Mouse (Mus musculus) granulocyte monocyte progenitor cell, adult 5-6 weeks (primary cell): Measurements from ENCODE around the gene Cetn3. TPM values are rescaled to one million over a fixed set of nuclear protein-coding genes. Genes with fewer than 3 reads are reported as not detected.
A peak's percentile ranks its signal among the peaks of the same experiment; 100 is the strongest.

ENCODE experiments used
- ATAC-seq: replicated peaks from 2 replicates; pipeline ENCODE4 v1.8.0; 2016; ENCODE audit warnings: mild to moderate bottlenecking, moderate TSS enrichment, inconsistent platforms; ENCODE audit not compliant: poor library complexity, severe bottlenecking
- total RNA-seq, 2 experiments: library from RNA; stranded (forward) in 1 of 2; stranded (reverse) in 1 of 2; fragments of 200-712, 200-1000 nt in 1 of 2; fragments of >200 nt in 1 of 2; fragmentation: Nextera tagmentation in 1 of 2; gene quantifications; 2 replicates each; pipeline ENCODE4 v1.2.3; 2014 to 2017

The Cetn3 gene
- total RNA-seq (2014; fragmentation: Nextera tagmentation) (212 and 216 TPM in 2 replicates), total RNA-seq (2017) (538 and 660 TPM in 2 replicates)

DNA sequence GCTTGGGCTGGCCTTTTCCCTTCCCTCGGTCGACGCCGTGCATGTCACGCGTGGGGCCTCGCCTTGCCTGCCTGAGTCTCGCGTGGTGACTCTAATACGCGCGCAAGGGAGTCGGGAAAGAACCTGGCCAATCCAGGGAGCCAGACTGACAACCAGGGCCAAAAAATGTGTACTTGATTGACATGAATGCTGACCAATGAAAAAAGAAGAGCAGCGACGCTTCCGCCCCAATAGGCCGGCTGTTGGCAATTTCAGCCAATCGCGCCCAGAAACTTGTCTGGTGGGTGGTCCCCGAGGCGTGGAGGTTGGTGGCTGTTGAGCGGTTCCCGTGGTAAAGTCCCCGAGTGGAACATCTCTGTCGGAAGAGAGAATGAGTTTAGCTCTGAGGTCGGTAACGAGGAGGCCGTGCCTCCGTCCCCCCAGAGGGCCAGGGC lies at the start of gene Cetn3:
Gene Cetn3 (plus strand): TSS at position 107 of the 434 bp plus-strand sequence.
- peak; percentile 76 for ATAC-seq

- no peak for ATAC-seq
Observed at GRCm38 (mm10) chr13:81736606-81737005, 46.3 kb upstream of the Cetn3 start.

GRCm38 (mm10) chr13:81740898-81741297 lies 42.0 kb upstream of the Cetn3 start:
- peak; percentile 97 for ATAC-seq

GRCm38 (mm10) chr13:81743391-81744091 lies 39.3 kb upstream of the Cetn3 start:
- ATAC-seq: no peak

DNA sequence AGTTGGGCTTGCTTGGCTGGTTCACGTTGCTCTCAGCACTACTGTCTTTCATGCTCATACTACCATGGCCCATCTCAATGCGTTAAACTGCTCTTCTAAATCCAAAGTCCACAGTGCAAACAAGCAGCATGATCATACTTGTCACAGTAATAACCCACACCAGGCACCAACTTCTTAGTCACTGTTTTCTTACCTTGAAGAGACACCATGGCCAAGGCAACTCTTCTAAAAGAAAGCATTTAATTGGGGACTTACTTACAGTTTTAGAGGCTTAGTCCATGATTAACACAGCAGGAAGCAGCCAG lies 38.8 kb upstream of the Cetn3 start:
- no peak for ATAC-seq

DNA sequence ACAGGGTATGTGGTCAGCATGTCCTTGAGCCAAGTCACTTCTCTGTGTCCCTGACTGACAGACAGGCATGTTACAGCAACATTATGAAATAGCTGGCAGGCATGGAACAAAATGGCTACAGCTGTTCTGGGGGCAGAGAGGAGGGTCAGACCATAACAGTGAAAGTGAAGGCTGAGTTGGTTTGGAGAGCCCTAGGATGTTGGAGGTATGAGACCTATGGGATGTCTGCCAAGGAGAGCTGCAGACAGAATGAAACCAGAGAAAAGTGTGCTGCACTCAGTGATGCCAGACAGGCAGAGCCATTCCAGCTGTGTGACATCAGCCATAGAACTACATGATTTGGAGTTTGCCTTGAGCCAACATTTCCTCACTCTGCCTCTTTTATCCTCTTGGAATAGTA lies 28.0 kb upstream of the Cetn3 start:
- ATAC-seq: no peak

- ATAC-seq: peak; percentile 40; the same call in 1 of the 2 replicates
Observed at GRCm38 (mm10) chr13:81755324-81755723, 27.6 kb upstream of the Cetn3 start.

DNA sequence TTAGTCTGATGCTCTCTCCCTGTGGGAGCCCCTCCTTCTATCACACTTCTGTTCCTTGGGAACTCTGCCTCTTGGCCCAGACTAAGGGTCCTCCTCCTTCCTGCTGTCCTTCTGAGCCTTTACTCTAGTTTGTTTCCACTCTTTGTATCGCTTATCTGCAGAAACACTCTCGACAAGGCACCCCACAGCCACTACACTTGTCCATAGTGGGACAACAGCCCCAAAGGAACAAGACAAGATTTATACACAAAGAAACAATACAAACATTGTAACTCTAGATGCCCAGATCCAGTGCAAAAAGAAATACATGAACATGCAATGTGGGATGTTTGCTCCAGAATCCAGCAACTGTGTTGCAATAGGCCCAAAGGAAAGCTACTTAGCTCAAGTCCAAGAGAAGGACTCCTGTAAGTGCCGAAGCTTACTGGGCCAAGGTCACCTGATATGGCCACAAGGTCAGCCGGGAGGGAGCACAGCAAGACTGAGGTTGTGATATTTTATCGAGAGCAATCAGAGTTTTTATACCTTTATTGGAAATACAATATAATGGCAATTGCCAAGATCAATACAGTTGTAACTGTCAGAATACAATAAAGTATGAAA lies 25.7 kb upstream of the Cetn3 start:
- ATAC-seq: no peak

GRCm38 (mm10) chr13:81760379-81760778 lies 22.5 kb upstream of the Cetn3 start:
- ATAC-seq: peak; percentile 76

DNA sequence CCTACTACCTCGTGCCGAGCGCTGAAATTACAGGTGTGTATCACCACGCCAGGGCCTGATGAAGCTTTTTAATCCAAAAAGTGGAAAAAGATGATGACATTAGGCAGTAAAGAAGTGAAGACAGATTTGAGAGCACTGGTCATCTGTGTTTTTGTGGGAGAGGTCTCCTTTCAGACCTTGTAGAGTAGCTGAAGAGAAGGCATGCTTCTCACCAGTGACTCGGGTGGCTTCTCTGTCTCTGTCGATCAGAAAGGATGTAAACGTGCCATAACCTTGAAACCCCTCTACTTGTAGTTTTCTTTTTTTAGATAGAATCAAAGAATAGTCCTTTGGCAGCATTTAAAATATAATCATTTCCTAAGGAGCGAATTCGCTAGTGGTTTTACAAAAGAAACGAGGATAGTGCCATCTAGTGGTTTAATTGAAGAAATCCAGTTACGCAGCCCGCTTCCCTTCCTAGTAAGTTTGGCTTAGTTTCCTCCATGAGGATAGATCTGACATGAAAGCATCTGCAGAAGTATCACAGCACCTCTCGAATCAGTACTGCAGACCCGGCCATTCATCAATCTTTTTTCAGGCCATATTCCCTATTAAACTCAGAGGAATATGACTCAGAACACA lies 21.2 kb upstream of the Cetn3 start:
- ATAC-seq: peak; percentile 77

DNA sequence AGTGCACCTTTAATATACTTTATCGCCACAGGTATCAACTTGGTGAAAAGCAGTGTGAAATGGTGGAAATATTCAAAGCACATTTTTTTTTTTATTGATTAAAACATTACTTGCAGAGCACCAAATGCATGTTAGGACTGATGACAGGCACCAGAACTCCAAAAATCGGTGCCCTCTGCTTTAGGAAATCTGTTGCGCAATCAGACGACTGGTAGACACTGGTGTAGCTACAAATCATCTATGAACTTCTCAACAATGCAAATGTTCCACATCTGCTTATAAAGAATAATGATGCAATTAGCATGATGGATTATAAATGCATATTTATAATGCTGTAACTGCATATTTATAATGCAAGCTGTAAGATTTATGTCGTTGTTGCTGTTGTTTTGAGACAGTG lies 18.7 kb upstream of the Cetn3 start:
- no peak for ATAC-seq

- ATAC-seq: peak; percentile 72
Observed at GRCm38 (mm10) chr13:81767038-81767659, 15.7 kb upstream of the Cetn3 start.

GRCm38 (mm10) chr13:81776217-81776616 lies 6.7 kb upstream of the Cetn3 start:
- peak; percentile 63 for ATAC-seq

- ATAC-seq: no peak
Observed at GRCm38 (mm10) chr13:81782475-81782874, 402 bp upstream of the Cetn3 start.

GRCm38 (mm10) chr13:81783405-81784342 lies 797 bp downstream of the Cetn3 start:
- peak; percentile 91 for ATAC-seq

GRCm38 (mm10) chr13:81785766-81786480 lies 3.0 kb downstream of the Cetn3 start:
- no peak for ATAC-seq

GRCm38 (mm10) chr13:81790160-81790559 lies 7.3 kb downstream of the Cetn3 start:
- no peak for ATAC-seq

GRCm38 (mm10) chr13:81791861-81792260 lies 9.0 kb downstream of the Cetn3 start:
- ATAC-seq: no peak

DNA sequence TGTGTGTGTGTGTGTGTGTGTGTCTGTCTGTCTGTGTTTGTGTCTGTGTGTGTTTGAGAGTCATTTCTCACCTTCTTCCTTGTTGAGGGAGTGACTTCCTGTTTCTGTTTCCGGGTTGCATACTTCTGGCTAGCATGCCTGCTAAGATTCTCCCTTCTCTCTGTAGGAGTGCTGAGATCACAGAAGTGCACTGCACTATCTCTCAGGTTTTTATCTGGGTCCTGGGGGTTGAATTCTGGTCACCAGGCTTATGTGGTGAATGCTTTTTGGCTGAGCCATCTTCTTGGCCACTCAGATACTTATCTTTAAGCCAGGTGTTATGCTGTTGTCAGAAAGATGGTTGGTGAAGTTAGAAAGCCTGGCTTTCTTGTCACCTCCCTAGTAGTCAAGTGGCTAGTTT lies 11.0 kb downstream of the Cetn3 start:
- ATAC-seq: peak; percentile 97
